Mouse (Mus musculus) ES-E14 (cell line): Measurements from ENCODE around the gene Tufm.

Source experiments
- CHD2 ChIP-seq: IDR thresholded peaks from 2 replicates; pipeline ENCODE4 v1.6.1; 2014; ENCODE audit warnings: mild to moderate bottlenecking, low read depth, low read length, inconsistent platforms
- MAFK ChIP-seq: IDR thresholded peaks from 2 replicates; pipeline ENCODE4 v1.6.1; 2014; ENCODE audit warnings: mild to moderate bottlenecking, low read depth, low read length, inconsistent platforms; ENCODE audit not compliant: insufficient read depth
- ZC3H11A ChIP-seq: IDR thresholded peaks from 2 replicates; pipeline ENCODE4 v1.6.1; 2012; ENCODE audit warnings: low read depth, mild to moderate bottlenecking, inconsistent platforms, low read length, borderline replicate concordance
- ZNF384 ChIP-seq: IDR thresholded peaks from 2 replicates; pipeline ENCODE4 v1.6.1; 2012; ENCODE audit warnings: low read depth, low read length, inconsistent platforms

GRCm38 (mm10) chr7:126448481-126448880 is 38.7 kb upstream of the Tufm start:
- TF ChIP-seq CHD2 (no peak), MAFK (no peak), ZC3H11A (no peak), ZNF384 (no peak)
